ENCODE assay signal across 18 mouse cellular contexts in genomic region chr3:84740050-84740596, GRCm38 (mm10).
A peak's percentile ranks its signal among the peaks of the same experiment; 100 is the strongest.
DNase-seq lines count a peak whose midpoint lies in the region; ATAC-seq lines count a peak whose summit lies in the region.
"Had no signal": no experiment of that assay in that cellular context is flagged by ENCODE, and none has a peak within 500 bp of the region (broad histone marks: within the 10 kb centered on the region; RNA-seq: fewer than 3 reads in every experiment).

No protein-coding gene starts in this region.

- H3K4me1 ChIP-seq in hindbrain, embryonic 13.5 days (replicated peaks): peaks cover 28% of the 10 kb centered on the region
- no peaks in the 10 kb centered on the region for H3K4me1 ChIP-seq in hindbrain, embryonic 11.5 days (replicated peaks; ENCODE audit: control insufficient read depth, insufficient read depth, low read length)
- peaks cover 2% of the 10 kb centered on the region; the same call in 1 of the 2 replicates for H3K4me1 ChIP-seq in hindbrain, embryonic 16.5 days (ENCODE audit: control insufficient read depth, insufficient read depth, low read depth, low read length)
- H3K4me1 ChIP-seq in neural tube, embryonic 15.5 days: peaks cover 17% of the 10 kb centered on the region

- H3K4me3 ChIP-seq in hindbrain, embryonic 13.5 days: no peak overlapping the region
- no peak overlapping the region for H3K4me3 ChIP-seq in hindbrain, embryonic 11.5 days (ENCODE audit: low read depth, low read length)
- no peak overlapping the region for H3K4me3 ChIP-seq in hindbrain, embryonic 16.5 days (ENCODE audit: low read length)
- no peak overlapping the region for H3K4me3 ChIP-seq in neural tube, embryonic 15.5 days (replicated peaks)
- H3K4me3 ChIP-seq: heart, embryonic 13.5 days had no signal

- ATAC-seq in hindbrain, embryonic 13.5 days (ENCODE audit: low FRiP score): peak; percentile 79
- no peak for ATAC-seq in hindbrain, embryonic 11.5 days (ENCODE audit: low FRiP score)
- peak; percentile 67 for ATAC-seq in hindbrain, embryonic 16.5 days
- peak; percentile 75 for ATAC-seq in neural tube, embryonic 15.5 days (ENCODE audit: low FRiP score)
- ATAC-seq: forebrain, embryonic 16.5 days; intestine, embryonic 16.5 days had no signal

- DNase-seq in hindbrain, embryonic 11.5 days (ENCODE audit: low spot score): no peak
- DNase-seq in thymus, postnatal 4 days: peak; percentile 6
- no peak for DNase-seq in thymus, postnatal 14 days
- DNase-seq in adrenal gland, adult 2 months: no peak
- DNase-seq in heart, adult 9 months (ENCODE audit: low spot score in 2 of 2): no peak
- DNase-seq: cerebellum, adult 8-10 months; heart, postnatal 4 days; layer of hippocampus, postnatal 36 days; liver; lung, postnatal 10 days; right cerebral cortex, postnatal 14 days had no signal

- peak overlapping the region; percentile 56 for H3K9ac ChIP-seq in hindbrain, embryonic 13.5 days
- H3K9ac ChIP-seq in hindbrain, embryonic 11.5 days (ENCODE audit: low read depth, low read length): no peak overlapping the region
- H3K9ac ChIP-seq in hindbrain, embryonic 16.5 days (ENCODE audit: low read depth, low read length): no peak overlapping the region
- no peak overlapping the region for H3K9ac ChIP-seq in neural tube, embryonic 15.5 days (replicated peaks)
- H3K9ac ChIP-seq: heart, embryonic 13.5 days had no signal

- 0 out of 2 replicates have a peak, but pooled peaks cover 3% of the 10 kb centered on the region for H3K27me3 ChIP-seq in hindbrain, embryonic 13.5 days
- no peaks in the 10 kb centered on the region; the same call in 1 of the 2 replicates for H3K27me3 ChIP-seq in hindbrain, embryonic 11.5 days (ENCODE audit: control insufficient read depth, insufficient read depth, low read length)
- H3K27me3 ChIP-seq in hindbrain, embryonic 16.5 days (replicated peaks; ENCODE audit: control insufficient read depth, insufficient read depth, low read length): no peaks in the 10 kb centered on the region
- H3K27me3 ChIP-seq in neural tube, embryonic 15.5 days (replicated peaks): no peaks in the 10 kb centered on the region

- no peaks in the 10 kb centered on the region for H3K9me3 ChIP-seq in hindbrain, embryonic 13.5 days
- no peaks in the 10 kb centered on the region for H3K9me3 ChIP-seq in hindbrain, embryonic 11.5 days (ENCODE audit: control insufficient read depth, low read length)
- no peaks in the 10 kb centered on the region for H3K9me3 ChIP-seq in hindbrain, embryonic 16.5 days (ENCODE audit: control insufficient read depth, low read length)
- no peaks in the 10 kb centered on the region for H3K9me3 ChIP-seq in neural tube, embryonic 15.5 days (replicated peaks)
- H3K9me3 ChIP-seq: heart, embryonic 13.5 days had no signal

- peak overlapping the region; percentile 21 for H3K4me2 ChIP-seq in hindbrain, embryonic 13.5 days
- H3K4me2 ChIP-seq in hindbrain, embryonic 11.5 days (replicated peaks; ENCODE audit: low read depth, low read length): no peak overlapping the region
- no peak overlapping the region; the same call in 1 of the 2 replicates for H3K4me2 ChIP-seq in hindbrain, embryonic 16.5 days (ENCODE audit: low read length)
- H3K4me2 ChIP-seq in neural tube, embryonic 15.5 days: peak overlapping the region; percentile 37
- H3K4me2 ChIP-seq: heart, embryonic 13.5 days had no signal

- WGBS in hindbrain, embryonic 13.5 days: 43% methylated on average over 10 of the region's 10 CpGs
- 70% methylated on average over 10 of the region's 10 CpGs for WGBS in hindbrain, embryonic 11.5 days
- 37% methylated on average over 10 of the region's 10 CpGs for WGBS in hindbrain, embryonic 16.5 days
- 21% methylated on average over 10 of the region's 10 CpGs for WGBS in neural tube, embryonic 15.5 days

- H3K27ac ChIP-seq in hindbrain, embryonic 13.5 days: peak overlapping the region; percentile 78
- no peak overlapping the region for H3K27ac ChIP-seq in hindbrain, embryonic 11.5 days (ENCODE audit: low read depth, low read length)
- H3K27ac ChIP-seq in hindbrain, embryonic 16.5 days (ENCODE audit: low read depth, low read length): no peak overlapping the region; the same call in 1 of the 2 replicates
- peak overlapping the region; percentile 79 for H3K27ac ChIP-seq in neural tube, embryonic 15.5 days (replicated peaks)
- H3K27ac ChIP-seq: heart, embryonic 13.5 days; kidney, postnatal 0 days had no signal

- no peaks in the 10 kb centered on the region for H3K36me3 ChIP-seq in hindbrain, embryonic 13.5 days
- H3K36me3 ChIP-seq in hindbrain, embryonic 11.5 days (ENCODE audit: control insufficient read depth, insufficient read depth, low read length): no peaks in the 10 kb centered on the region
- no peaks in the 10 kb centered on the region for H3K36me3 ChIP-seq in hindbrain, embryonic 16.5 days (ENCODE audit: control insufficient read depth, insufficient read depth, low read length)
- no peaks in the 10 kb centered on the region for H3K36me3 ChIP-seq in neural tube, embryonic 15.5 days
- H3K36me3 ChIP-seq: heart, embryonic 13.5 days had no signal

Comparison
In these comparisons a context has a peak if more than half of its experiments do, and no peak if none do; other contexts are left out.
1. H3K27ac ChIP-seq: peak in hindbrain, embryonic 13.5 days (single experiment) and neural tube, embryonic 15.5 days (single experiment); none in hindbrain, embryonic 11.5 days (single experiment) and hindbrain, embryonic 16.5 days (single experiment).
2. H3K4me2 ChIP-seq: peak in hindbrain, embryonic 13.5 days (single experiment) and neural tube, embryonic 15.5 days (single experiment); none in hindbrain, embryonic 11.5 days (single experiment) and hindbrain, embryonic 16.5 days (single experiment).